Mouse (Mus musculus): Measurements from ENCODE around the gene Mas1.

DNA sequence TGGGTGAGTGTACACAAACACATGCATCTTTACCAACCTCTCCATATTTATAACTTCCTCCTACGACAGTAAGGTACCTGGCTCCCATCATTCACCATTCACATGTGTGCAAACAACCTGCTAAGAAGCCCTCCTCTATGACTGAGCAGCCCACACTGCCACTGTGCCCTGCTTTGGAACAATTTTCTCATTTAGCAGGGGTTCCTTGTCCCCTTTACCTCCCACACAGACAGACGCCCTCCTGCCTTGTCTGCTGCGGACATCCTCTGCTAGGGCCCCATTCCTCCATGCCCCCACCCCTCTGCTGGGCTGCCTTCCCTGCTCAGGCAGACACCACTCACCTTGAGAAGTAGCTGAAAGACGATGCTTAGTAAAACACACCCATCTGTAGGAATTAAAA, 20.2 kb downstream of the Mas1 start:
- TF ChIP-seq MAFK (IDR thresholded peaks at IDR 0.05; ENCODE audit: insufficient read depth, low read depth, low read length) (no peak), HCFC1 (IDR thresholded peaks at IDR 0.05; ENCODE audit: borderline replicate concordance, insufficient read depth, low read length) (no peak), ZC3H11A (IDR thresholded peaks at IDR 0.05; ENCODE audit: borderline replicate concordance, low read depth, low read length) (no peak), ZNF384 (IDR thresholded peaks at IDR 0.05; ENCODE audit: low read depth, low read length) (no peak), CHD2 (IDR thresholded peaks at IDR 0.05; ENCODE audit: low read depth, low read length) (no peak)
